Mouse (Mus musculus) liver, embryonic 16.5 days (tissue): ENCODE data around the gene Aldh3b1. TPM values are rescaled to one million over a fixed set of nuclear protein-coding genes. Genes with fewer than 3 reads are reported as not detected.

ENCODE experiments used
- ATAC-seq: fragments of 200-750 bp; cut with Nextera tagmentation; 2 replicates; pipeline ENCODE4 v1.8.0; 2017; ENCODE audit warnings: low read depth, mild to moderate bottlenecking, moderate number of reproducible peaks, moderate library complexity
- H3K27ac ChIP-seq: fragments of 300-500 bp; sonication (generic); 2 replicates; pipeline ENCODE4 v1.5.1; 2014; ENCODE audit warnings: mild to moderate bottlenecking, low read length
- H3K27me3 ChIP-seq: fragments of 300-500 bp; sonication (generic); 2 replicates; pipeline ENCODE4 v1.6.1; 2014; ENCODE audit warnings: low read depth, low read length, mixed read lengths; ENCODE audit not compliant: control insufficient read depth, insufficient read depth
- H3K36me3 ChIP-seq: fragments of 300-500 bp; sonication (generic); 2 replicates; pipeline ENCODE4 v1.6.1; 2014; ENCODE audit warnings: mild to moderate bottlenecking; ENCODE audit not compliant: control insufficient read depth, insufficient read depth
- H3K4me1 ChIP-seq: fragments of 300-500 bp; sonication (generic); 2 replicates; pipeline ENCODE4 v1.6.1; 2014; ENCODE audit warnings: low read depth, low read length, mixed read lengths; ENCODE audit not compliant: control insufficient read depth
- H3K4me2 ChIP-seq: fragments of 300-500 bp; sonication (generic); 2 replicates; pipeline ENCODE4 v1.6.1; 2014; ENCODE audit warnings: low read depth, low read length, mixed read lengths
- H3K4me3 ChIP-seq: fragments of 300-500 bp; sonication (generic); 2 replicates; pipeline ENCODE4 v1.5.1; 2014; ENCODE audit warnings: low read depth, mild to moderate bottlenecking, low read length
- H3K9ac ChIP-seq: fragments of 300-500 bp; sonication (generic); 2 replicates; pipeline ENCODE4 v1.6.1; 2014; ENCODE audit warnings: low read depth, low read length
- H3K9me3 ChIP-seq: fragments of 300-500 bp; sonication (generic); replicated peaks from 2 replicates; pipeline ENCODE4 v1.6.1; 2016; ENCODE audit warnings: low read length; ENCODE audit not compliant: control insufficient read depth
- WGBS: fragments of 180-500 bp; shearing (Covaris S2); extraction: QIAGEN DNeasy Blood & Tissue Kit; methylation state at CpG from one replicate; pipeline ENCODE4 v1.1.7; 2014; ENCODE audit not compliant: insufficient replicate concordance; 5-methylcytosine and 5-hydroxymethylcytosine counted together
- polyA plus RNA-seq: library from polyadenylated mRNA; unstranded; fragments of >200 nt; fragmentation: Nextera tagmentation; extraction: Ambion mirVana; gene quantifications from 2 replicates; pipeline ENCODE4 v1.2.1, GENCODE M21; 2015

Aldh3b1 gene
- polyA plus RNA-seq, 1 experiment from 2014 or later, result 10.0 TPM

DNA sequence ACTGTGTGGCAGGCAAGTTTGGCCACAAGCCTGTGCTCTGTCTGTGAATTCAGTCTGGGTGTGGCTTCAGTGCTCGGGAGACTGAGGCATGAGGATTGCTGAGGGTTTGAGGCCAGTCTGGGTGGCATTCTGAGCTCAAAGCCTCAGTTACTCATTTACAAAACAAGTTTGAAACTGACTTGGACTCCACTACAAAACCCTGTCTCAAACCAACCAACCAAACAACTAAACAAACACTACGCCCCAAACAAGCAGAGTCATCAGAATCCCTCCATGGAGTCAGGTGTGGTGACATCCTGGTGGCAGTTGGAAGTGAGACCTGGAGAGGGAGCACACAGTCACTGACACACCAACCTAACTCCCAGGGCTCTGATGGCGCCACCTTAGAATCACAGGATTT, 20.7 kb upstream of the Aldh3b1 start:
- H3K9ac ChIP-seq, result no peak overlapping the region
- no peak overlapping the region for H3K4me2 ChIP-seq
- ATAC-seq, result no peak
- no peak overlapping the region for H3K4me3 ChIP-seq
- H3K36me3 ChIP-seq, result no peaks in the 10 kb centered on the region
- no peaks in the 10 kb centered on the region; the same call in none of the 2 replicates for H3K4me1 ChIP-seq
- H3K27ac ChIP-seq, result no peak overlapping the region
- WGBS, result 49% methylated on average over 3 of the region's 3 CpGs
- no peaks in the 10 kb centered on the region for H3K9me3 ChIP-seq
- no peaks in the 10 kb centered on the region for H3K27me3 ChIP-seq

DNA sequence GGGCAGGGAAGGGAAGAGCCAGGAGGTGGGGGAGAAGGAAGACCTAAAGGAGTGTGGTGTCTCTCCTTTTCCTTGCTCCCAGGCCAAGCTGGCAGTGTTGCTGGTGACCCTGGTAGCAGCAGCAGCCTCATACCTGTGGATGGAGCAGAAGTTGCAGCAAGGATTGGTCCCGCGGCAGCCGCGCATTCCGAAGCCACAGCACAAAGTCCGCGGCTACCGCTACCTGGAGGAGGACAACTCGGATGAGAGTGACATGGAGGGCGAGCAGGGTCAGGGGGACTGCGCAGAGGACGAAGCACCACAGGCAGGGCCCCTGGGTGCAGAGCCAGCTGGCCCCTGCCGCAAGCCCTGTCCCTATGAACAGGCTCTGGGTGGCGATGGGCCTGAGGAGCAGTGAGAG, 18.9 kb upstream of the Aldh3b1 start:
- no peak overlapping the region for H3K4me2 ChIP-seq
- H3K9me3 ChIP-seq, result no peaks in the 10 kb centered on the region
- ATAC-seq, result no peak
- peaks cover under 1% of the 10 kb centered on the region for H3K4me1 ChIP-seq
- no peaks in the 10 kb centered on the region for H3K36me3 ChIP-seq
- H3K4me3 ChIP-seq, result no peak overlapping the region
- no peak overlapping the region for H3K9ac ChIP-seq
- H3K27ac ChIP-seq, result no peak overlapping the region
- no peaks in the 10 kb centered on the region for H3K27me3 ChIP-seq
- WGBS, result 76% methylated on average over 14 of the region's 14 CpGs

DNA sequence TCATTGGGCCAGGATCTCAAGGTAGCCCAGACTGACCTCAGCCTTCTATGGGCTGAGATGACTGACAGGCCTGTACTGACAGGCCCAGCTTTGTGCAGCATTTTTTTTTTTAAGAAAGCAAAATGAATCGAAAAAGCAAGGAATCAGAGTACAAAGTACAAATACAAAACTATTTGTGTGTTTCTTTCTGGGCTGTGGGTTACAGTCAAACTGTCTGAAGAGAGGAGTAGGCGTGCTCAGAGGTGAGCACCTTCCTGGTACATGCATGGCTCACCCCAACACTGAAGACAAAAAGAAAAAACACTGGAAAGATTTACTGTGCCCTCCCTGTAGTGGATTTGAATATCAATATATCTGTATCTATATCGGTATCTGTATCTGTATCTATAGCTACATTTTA, 18.2 kb upstream of the Aldh3b1 start:
- H3K9me3 ChIP-seq, result no peaks in the 10 kb centered on the region
- H3K4me1 ChIP-seq, result peaks cover 7% of the 10 kb centered on the region
- H3K4me2 ChIP-seq, result no peak overlapping the region
- H3K36me3 ChIP-seq, result no peaks in the 10 kb centered on the region
- no peak overlapping the region for H3K27ac ChIP-seq
- no peak overlapping the region for H3K9ac ChIP-seq
- 64% methylated on average over 3 of the region's 3 CpGs for WGBS
- H3K4me3 ChIP-seq, result no peak overlapping the region
- no peaks in the 10 kb centered on the region for H3K27me3 ChIP-seq
- ATAC-seq, result no peak

DNA sequence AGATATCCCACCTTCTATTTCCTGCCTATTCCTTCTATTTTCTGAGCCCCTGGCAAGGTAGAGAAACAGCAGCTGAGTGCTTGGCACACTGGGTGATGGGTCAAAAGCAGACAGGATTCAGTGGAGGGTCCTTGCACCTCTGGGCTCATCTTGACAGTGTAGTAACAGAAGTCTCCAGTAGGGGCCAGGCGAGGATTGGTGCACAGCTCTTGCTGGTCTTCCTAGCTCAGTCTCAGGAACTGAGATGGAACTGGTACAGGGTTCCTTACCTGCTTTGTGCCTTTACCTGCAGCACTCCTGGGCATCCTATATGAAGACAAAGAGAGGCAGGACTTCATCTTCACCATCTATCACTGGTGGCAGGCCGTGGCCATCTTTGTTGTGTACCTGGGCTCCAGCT, 17.1 kb upstream of the Aldh3b1 start:
- WGBS, result 17% methylated on average over 2 of the region's 2 CpGs
- H3K9me3 ChIP-seq, result no peaks in the 10 kb centered on the region
- H3K4me3 ChIP-seq, result no peak overlapping the region
- ATAC-seq, result no peak
- no peak overlapping the region for H3K27ac ChIP-seq
- no peak overlapping the region for H3K9ac ChIP-seq
- no peak overlapping the region for H3K4me2 ChIP-seq
- no peaks in the 10 kb centered on the region for H3K36me3 ChIP-seq
- H3K27me3 ChIP-seq, result no peaks in the 10 kb centered on the region
- H3K4me1 ChIP-seq, result peaks cover 10% of the 10 kb centered on the region

DNA sequence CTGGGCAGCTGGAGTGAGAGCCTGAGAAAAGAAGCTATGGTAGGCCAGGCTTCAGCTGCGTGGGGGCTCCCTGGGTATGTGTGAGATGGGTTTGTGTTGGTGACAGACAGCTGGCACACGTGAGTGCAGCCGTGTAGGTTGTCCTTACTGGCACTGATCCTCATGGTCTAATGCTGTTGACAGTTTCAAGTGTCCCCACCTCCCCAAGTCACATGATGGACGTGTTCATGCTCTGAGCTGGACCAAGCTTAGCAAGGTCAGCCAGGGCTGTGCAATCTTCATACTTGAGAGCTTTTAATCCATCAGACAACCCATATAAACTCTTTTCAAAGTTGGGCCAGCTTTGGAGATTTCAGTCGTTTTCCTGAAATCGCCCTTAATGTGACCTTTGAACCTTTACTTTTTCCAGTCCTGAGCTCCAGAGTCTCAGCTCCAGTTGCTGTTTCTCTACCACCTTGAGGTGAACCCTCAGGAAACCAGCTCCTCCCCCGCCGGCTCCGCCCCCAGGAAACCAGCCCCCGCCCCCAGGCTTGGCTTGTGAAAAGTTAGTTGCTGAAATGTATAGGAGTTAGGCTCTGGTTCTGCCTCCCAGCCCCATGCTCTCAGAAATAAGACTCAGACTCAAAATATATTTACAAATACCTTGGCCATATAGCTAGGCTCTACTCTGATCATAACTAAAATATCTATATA, 16.4 kb upstream of the Aldh3b1 start:
- WGBS, result 23% methylated on average over 10 of the region's 10 CpGs
- no peak for ATAC-seq
- H3K9ac ChIP-seq, result no peak overlapping the region

DNA sequence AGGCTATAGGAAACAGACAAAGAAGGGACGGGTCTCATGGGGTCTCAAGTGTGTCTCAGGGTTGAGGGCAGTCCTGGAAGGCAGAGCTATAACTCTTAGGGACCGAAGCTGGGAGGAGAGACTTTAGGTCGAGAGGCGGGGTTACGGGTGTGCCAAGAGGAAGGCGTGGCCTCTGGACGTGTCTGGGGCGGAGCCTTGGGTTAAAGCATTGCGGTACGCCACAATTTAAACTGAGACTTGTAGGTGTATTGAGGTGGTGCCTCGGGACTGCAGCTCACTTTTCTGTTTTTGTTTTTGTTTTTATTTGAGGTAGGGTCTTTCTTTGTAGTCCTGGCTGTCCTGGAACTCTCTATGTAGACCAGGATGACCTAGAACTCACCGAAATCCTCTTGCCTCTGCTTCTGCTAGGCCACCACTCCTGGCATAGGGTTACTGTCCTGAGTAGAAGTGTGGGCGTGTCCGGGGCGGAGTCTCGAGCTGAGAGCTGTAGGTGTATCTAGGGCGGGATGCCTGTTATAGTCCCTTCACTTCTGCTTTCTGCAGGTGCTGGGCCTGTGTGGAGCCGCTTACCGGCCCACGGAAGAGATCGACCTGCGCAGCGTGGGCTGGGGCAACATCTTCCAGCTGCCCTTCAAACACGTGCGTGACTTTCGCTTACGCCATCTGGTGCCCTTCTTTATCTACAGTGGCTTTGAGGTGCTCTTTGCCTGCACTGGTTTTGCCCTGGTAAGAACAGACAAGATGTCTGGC, 13.6 kb upstream of the Aldh3b1 start:
- Histone ChIP-seq H3K9ac (no peak overlapping the region), H3K4me2 (peak overlapping the region; percentile 60), H3K4me1 (peaks cover 10% of the 10 kb centered on the region), H3K36me3 (no peaks in the 10 kb centered on the region), H3K27me3 (no peaks in the 10 kb centered on the region), H3K4me3 (peak overlapping the region; percentile 37), H3K27ac (no peak overlapping the region), H3K9me3 (no peaks in the 10 kb centered on the region)
- 15% methylated on average over 27 of the region's 27 CpGs for WGBS
- peak; percentile 81 for ATAC-seq

More for the DNA sequence above, 16.4 kb upstream of the Aldh3b1 start:
- peaks cover 10% of the 10 kb centered on the region for H3K4me1 ChIP-seq
- no peak overlapping the region for H3K4me3 ChIP-seq
- H3K27me3 ChIP-seq, result no peaks in the 10 kb centered on the region
- H3K4me2 ChIP-seq, result no peak overlapping the region
- no peaks in the 10 kb centered on the region for H3K9me3 ChIP-seq
- no peak overlapping the region for H3K27ac ChIP-seq
- H3K36me3 ChIP-seq, result no peaks in the 10 kb centered on the region

DNA sequence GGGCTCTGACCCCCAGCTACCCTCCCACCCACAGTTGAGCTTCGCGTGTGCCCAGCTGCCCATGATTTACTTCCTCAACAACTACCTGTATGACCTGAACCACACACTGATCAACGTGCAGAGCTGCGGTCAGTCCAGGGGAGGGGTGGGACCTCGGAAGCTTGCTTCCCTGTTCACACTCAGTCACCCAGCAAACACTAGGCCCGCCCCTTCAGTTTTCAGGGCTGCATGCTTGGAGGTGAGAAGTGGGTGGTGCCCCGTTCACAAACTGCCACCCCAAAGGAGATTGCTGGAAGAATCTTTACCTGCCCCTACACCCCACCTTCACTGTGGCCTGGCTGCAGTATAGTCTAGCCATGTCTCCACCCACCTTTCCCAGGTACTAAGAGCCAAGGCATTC, 12.7 kb upstream of the Aldh3b1 start:
- Histone ChIP-seq H3K9ac (no peak overlapping the region), H3K9me3 (no peaks in the 10 kb centered on the region), H3K27ac (no peak overlapping the region), H3K4me2 (no peak overlapping the region), H3K27me3 (no peaks in the 10 kb centered on the region), H3K4me3 (no peak overlapping the region), H3K36me3 (no peaks in the 10 kb centered on the region), H3K4me1 (peaks cover 10% of the 10 kb centered on the region)
- 64% methylated on average over 7 of the region's 7 CpGs for WGBS
- no peak for ATAC-seq

DNA sequence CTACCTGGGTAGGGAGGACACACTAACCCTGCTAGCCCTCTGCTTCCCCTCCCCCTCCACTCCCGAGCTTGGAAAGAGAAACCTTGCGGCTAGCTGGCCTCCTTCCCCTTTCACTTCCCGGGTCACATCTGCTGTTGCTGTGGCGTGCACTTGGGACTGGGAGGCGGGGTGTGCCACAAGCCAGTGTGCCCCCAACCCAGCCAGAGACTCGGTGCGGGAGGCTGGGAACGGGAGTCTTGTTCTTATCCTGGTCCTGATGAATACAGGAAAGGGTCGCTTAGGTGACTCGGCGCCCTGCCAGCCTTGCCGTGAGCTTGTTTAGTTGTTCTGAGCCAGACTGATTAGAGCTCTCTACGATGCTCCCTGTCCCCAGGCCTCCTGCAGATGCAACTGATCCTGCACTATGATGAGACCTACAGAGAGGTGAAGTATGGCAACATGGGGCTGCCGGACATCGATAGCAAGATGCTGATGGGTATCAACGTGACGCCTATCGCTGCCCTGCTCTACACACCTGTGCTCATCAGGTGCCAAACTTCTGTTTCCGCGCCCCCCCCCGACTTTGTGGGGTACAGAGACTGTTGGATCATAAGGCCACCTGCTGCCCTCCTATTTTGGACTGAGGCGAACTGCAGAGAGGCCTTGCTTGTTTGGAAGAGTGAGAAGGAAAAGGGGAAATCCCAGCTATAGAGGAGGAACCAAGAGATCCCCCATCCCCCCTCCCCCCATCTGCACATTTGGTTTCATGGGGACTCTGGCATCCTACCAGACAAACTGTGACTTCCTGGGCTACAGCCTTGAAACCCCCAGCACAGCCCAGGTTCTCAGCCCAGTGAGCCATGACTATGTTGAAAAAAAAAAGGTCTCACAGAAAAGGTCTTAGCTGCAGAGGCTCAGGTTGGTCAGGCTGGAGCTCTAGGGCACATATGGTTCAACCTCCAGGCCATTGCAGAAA, 6.6 kb upstream of the Aldh3b1 start:
- Histone ChIP-seq H3K36me3 (no peaks in the 10 kb centered on the region), H3K27ac (peak overlapping the region; percentile 18; the same call in 1 of the 2 replicates), H3K9ac (peak overlapping the region; percentile 58), H3K4me3 (peak overlapping the region; percentile 55), H3K27me3 (peaks cover 2% of the 10 kb centered on the region), H3K4me2 (peak overlapping the region; percentile 54), H3K4me1 (peaks cover 9% of the 10 kb centered on the region), H3K9me3 (no peaks in the 10 kb centered on the region)
- ATAC-seq, result peak; percentile 37; the same call in 1 of the 2 replicates
- whole genome bisulfite sequencing, result 6% methylated on average over 22 of the region's 22 CpGs
